Mouse (Mus musculus): ENCODE results near the gene Gadl1.

GRCm38 (mm10) chr9:116118332-116118872, 209.1 kb downstream of the Gadl1 start:
- TF ChIP-seq SRF (IDR thresholded peaks at IDR 0.05; ENCODE audit: control insufficient read depth, insufficient read length, low read depth): no peak
- TF ChIP-seq POLR2A (IDR thresholded peaks at IDR 0.05; ENCODE audit: insufficient read length, low read depth): no peak
- TF ChIP-seq MAX (IDR thresholded peaks at IDR 0.05; ENCODE audit: low read depth): no peak
- no peak for TF ChIP-seq USF1 (IDR thresholded peaks at IDR 0.05; ENCODE audit: low read depth)
- no peak for TF ChIP-seq CEBPB (IDR thresholded peaks at IDR 0.05; ENCODE audit: insufficient read depth, poor library complexity, severe bottlenecking)
- no peak for TF ChIP-seq MYOG (IDR thresholded peaks at IDR 0.05; ENCODE audit: control insufficient read depth in 1 of 3, insufficient read depth in 1 of 3, insufficient read length in 2 of 3, low read depth in 2 of 3)
- no peak for TF ChIP-seq REST (IDR thresholded peaks at IDR 0.05; ENCODE audit: insufficient read depth, insufficient read length)
- TF ChIP-seq TCF12 (IDR thresholded peaks at IDR 0.05; ENCODE audit: insufficient read depth, poor library complexity, severe bottlenecking): no peak
- no peak for TF ChIP-seq E2F4 (IDR thresholded peaks at IDR 0.05; ENCODE audit: insufficient read depth)
- TF ChIP-seq POLR2AphosphoS2 (IDR thresholded peaks at IDR 0.05; ENCODE audit: insufficient read length, low read depth): no peak
- no peak for TF ChIP-seq MYOD1 (IDR thresholded peaks at IDR 0.05; ENCODE audit: control insufficient read depth in 1 of 3, insufficient read length in 2 of 3, low read depth in 2 of 3)
- TF ChIP-seq TCF3 (IDR thresholded peaks at IDR 0.05; ENCODE audit: insufficient read length, low read depth): no peak
